Mouse (Mus musculus): ENCODE results near the gene Mink1.

- TF ChIP-seq GATA1 (IDR thresholded peaks at IDR 0.05; ENCODE audit: borderline replicate concordance, low read length) (no peak), CTCF (IDR thresholded peaks at IDR 0.05; ENCODE audit: low read depth, low read length) (peak; percentile 75), GATA2 (IDR thresholded peaks at IDR 0.05; ENCODE audit: borderline replicate concordance, low read depth, low read length) (no peak)
These were observed 62.8 kb downstream of the Mink1 start for GRCm38 (mm10) chr11:70625473-70625872.
